Mouse (Mus musculus) midbrain, postnatal 0 days (tissue): ENCODE measurements at regions not wholly inside any gene's neighbourhood (a gene's known extent, or its start where the extent isn't known, plus 50 kb on each side); places are given as distances from the start of the nearest gene placed in this dataset.

ENCODE experiments used
- ATAC-seq: fragments of 200-750 bp; cut with Nextera tagmentation; 2 replicates; pipeline ENCODE4 v1.8.0; 2017; ENCODE audit warnings: moderate number of reproducible peaks, mild to moderate bottlenecking, moderate TSS enrichment, moderate library complexity; ENCODE audit not compliant: low FRiP score
- DNase-seq: peaks from one replicate; pipeline ENCODE4 v3.0.0-alpha.2; 2015; ENCODE audit warnings: low spot score
- H3K27ac ChIP-seq: fragments of 300-500 bp; sonication (generic); 2 replicates; pipeline ENCODE4 v1.5.1; 2014; ENCODE audit warnings: low read depth, mild to moderate bottlenecking, low read length, mixed read lengths
- H3K27me3 ChIP-seq: fragments of 300-500 bp; sonication (generic); 2 replicates; pipeline ENCODE4 v1.6.1; 2014; ENCODE audit warnings: low read length, control low read depth, mixed read lengths; ENCODE audit not compliant: insufficient read depth
- H3K36me3 ChIP-seq: fragments of 300-500 bp; sonication (generic); 2 replicates; pipeline ENCODE4 v1.6.1; 2014; ENCODE audit warnings: low read length, control low read depth, mixed read lengths; ENCODE audit not compliant: insufficient read depth
- H3K4me1 ChIP-seq: fragments of 300-500 bp; sonication (generic); 2 replicates; pipeline ENCODE4 v1.6.1; 2014; ENCODE audit warnings: mild to moderate bottlenecking, control low read depth, antibody characterized with exemption, low read length, mixed read lengths; ENCODE audit not compliant: insufficient read depth
- H3K4me2 ChIP-seq: fragments of 300-500 bp; sonication (generic); 2 replicates; pipeline ENCODE4 v1.6.1; 2014; ENCODE audit warnings: low read depth, mild to moderate bottlenecking, low read length, mixed read lengths; ENCODE audit not compliant: poor library complexity, severe bottlenecking
- H3K4me3 ChIP-seq: fragments of 300-500 bp; sonication (generic); 2 replicates; pipeline ENCODE4 v1.5.1; 2014; ENCODE audit warnings: low read depth, mild to moderate bottlenecking, low read length, moderate library complexity
- H3K9ac ChIP-seq: fragments of 300-500 bp; sonication (generic); replicated peaks from 2 replicates; pipeline ENCODE4 v1.6.1; 2014; ENCODE audit warnings: mild to moderate bottlenecking, low read length, moderate library complexity, mixed read lengths; ENCODE audit not compliant: poor library complexity, severe bottlenecking
- H3K9me3 ChIP-seq: fragments of 300-500 bp; sonication (generic); 2 replicates; pipeline ENCODE4 v1.6.1; 2016; ENCODE audit warnings: low read length, control low read depth
- CTCF ChIP-seq: IDR thresholded peaks from 2 replicates; pipeline ENCODE4 v1.5.1; 2016; ENCODE audit warnings: antibody characterized with exemption, mild to moderate bottlenecking
- WGBS: fragments of 180-500 bp; shearing (Covaris S2); extraction: QIAGEN DNeasy Blood & Tissue Kit; methylation state at CpG from one replicate; pipeline ENCODE4 v1.1.7; 2014; 5-methylcytosine and 5-hydroxymethylcytosine counted together

- Histone ChIP-seq H3K4me2 (no peak overlapping the region), H3K4me3 (no peak overlapping the region), H3K9me3 (no peaks in the 10 kb centered on the region), H3K27ac (no peak overlapping the region), H3K9ac (no peak overlapping the region), H3K36me3 (no peaks in the 10 kb centered on the region), H3K27me3 (no peaks in the 10 kb centered on the region), H3K4me1 (no peaks in the 10 kb centered on the region)
- ATAC-seq (no peak), DNase-seq (no peak)
- 78% methylated on average over 18 of the region's 18 CpGs for whole genome bisulfite sequencing
- no peak for TF ChIP-seq CTCF
These were observed 1024.7 kb downstream of the Fam19a2 start for GRCm38 (mm10) chr10:124288301-124288995.

GRCm38 (mm10) chr10:124297198-124297677 is 1033.4 kb downstream of the Fam19a2 start:
- ATAC-seq (no peak), DNase-seq (no peak)
- no peak for TF ChIP-seq CTCF
- Histone ChIP-seq H3K4me2 (no peak overlapping the region), H3K9me3 (no peaks in the 10 kb centered on the region), H3K4me1 (no peaks in the 10 kb centered on the region), H3K4me3 (no peak overlapping the region), H3K27ac (no peak overlapping the region), H3K27me3 (no peaks in the 10 kb centered on the region), H3K9ac (no peak overlapping the region), H3K36me3 (no peaks in the 10 kb centered on the region)
- 78% methylated on average over 2 of the region's 2 CpGs for WGBS

GRCm38 (mm10) chr10:124304683-124305082 is 1040.9 kb downstream of the Fam19a2 start:
- no peak for TF ChIP-seq CTCF
- Histone ChIP-seq H3K27ac (no peak overlapping the region), H3K27me3 (no peaks in the 10 kb centered on the region), H3K9ac (no peak overlapping the region), H3K4me1 (no peaks in the 10 kb centered on the region), H3K4me3 (no peak overlapping the region), H3K9me3 (no peaks in the 10 kb centered on the region), H3K36me3 (no peaks in the 10 kb centered on the region), H3K4me2 (no peak overlapping the region)
- WGBS, result 91% methylated on average over 1 of the region's 1 CpGs
- ATAC-seq, result no peak
- no peak for DNase-seq

GRCm38 (mm10) chr10:124305644-124306043 is 1041.8 kb downstream of the Fam19a2 start:
- no peak for DNase-seq
- Histone ChIP-seq H3K4me2 (no peak overlapping the region), H3K36me3 (no peaks in the 10 kb centered on the region), H3K27ac (no peak overlapping the region), H3K27me3 (no peaks in the 10 kb centered on the region), H3K4me3 (no peak overlapping the region), H3K9me3 (no peaks in the 10 kb centered on the region), H3K9ac (no peak overlapping the region), H3K4me1 (no peaks in the 10 kb centered on the region)
- no peak for ATAC-seq
- TF ChIP-seq CTCF, result no peak
- 84% methylated on average over 3 of the region's 3 CpGs for WGBS

- no peak for TF ChIP-seq CTCF
- Histone ChIP-seq H3K4me1 (no peaks in the 10 kb centered on the region), H3K9me3 (no peaks in the 10 kb centered on the region), H3K27ac (no peak overlapping the region), H3K36me3 (no peaks in the 10 kb centered on the region), H3K9ac (no peak overlapping the region), H3K4me2 (no peak overlapping the region), H3K4me3 (no peak overlapping the region), H3K27me3 (no peaks in the 10 kb centered on the region)
- DNase-seq (no peak), ATAC-seq (no peak)
- 58% methylated on average over 1 of the region's 1 CpGs for WGBS
These were observed 1055.0 kb downstream of the Fam19a2 start for GRCm38 (mm10) chr10:124318761-124319160.

- 58% methylated on average over 8 of the region's 8 CpGs for WGBS
- Histone ChIP-seq H3K4me3 (no peak overlapping the region), H3K27me3 (no peaks in the 10 kb centered on the region), H3K27ac (no peak overlapping the region), H3K9me3 (no peaks in the 10 kb centered on the region), H3K36me3 (no peaks in the 10 kb centered on the region), H3K4me2 (no peak overlapping the region), H3K9ac (no peak overlapping the region), H3K4me1 (no peaks in the 10 kb centered on the region)
- DNase-seq, result no peak
- no peak for ATAC-seq
- TF ChIP-seq CTCF, result no peak
These were observed 1056.7 kb downstream of the Fam19a2 start for GRCm38 (mm10) chr10:124320191-124321110.
